Mouse (Mus musculus) intestine, embryonic 16.5 days (tissue): Measurements from ENCODE around the gene Atf6. TPM values are rescaled to one million over a fixed set of nuclear protein-coding genes. Genes with fewer than 3 reads are reported as not detected.

Experiments used
- ATAC-seq: fragments of 200-750 bp; cut with Nextera tagmentation; 2 replicates; pipeline ENCODE4 v1.8.0; 2017; ENCODE audit warnings: moderate TSS enrichment, moderate library complexity
- H3K27ac ChIP-seq: fragments of 300-500 bp; sonication (generic); 2 replicates; pipeline ENCODE4 v1.5.1; 2014; ENCODE audit warnings: mild to moderate bottlenecking, low read length
- H3K27me3 ChIP-seq: fragments of 300-500 bp; sonication (generic); replicated peaks from 2 replicates; pipeline ENCODE4 v1.6.1; 2014; ENCODE audit warnings: low read length, control low read depth, mixed read lengths; ENCODE audit not compliant: control insufficient read depth, insufficient read depth
- H3K36me3 ChIP-seq: fragments of 300-500 bp; sonication (generic); 2 replicates; pipeline ENCODE4 v1.6.1; 2014; ENCODE audit warnings: low read length, control low read depth; ENCODE audit not compliant: control insufficient read depth, insufficient read depth
- H3K4me1 ChIP-seq: fragments of 300-500 bp; sonication (generic); 2 replicates; pipeline ENCODE4 v1.6.1; 2014; ENCODE audit warnings: low read length, control low read depth, mixed read lengths; ENCODE audit not compliant: control insufficient read depth, insufficient read depth
- H3K4me2 ChIP-seq: fragments of 300-500 bp; sonication (generic); 2 replicates; pipeline ENCODE4 v1.6.1; 2014; ENCODE audit warnings: low read depth, low read length, control low read depth
- H3K4me3 ChIP-seq: fragments of 300-500 bp; sonication (generic); 2 replicates; pipeline ENCODE4 v1.5.1; 2014; ENCODE audit warnings: mild to moderate bottlenecking, low read length
- H3K9ac ChIP-seq: fragments of 300-500 bp; sonication (generic); 2 replicates; pipeline ENCODE4 v1.6.1; 2014; ENCODE audit warnings: low read depth, low read length
- H3K9me3 ChIP-seq: fragments of 300-500 bp; sonication (generic); 2 replicates; pipeline ENCODE4 v1.6.1; 2016; ENCODE audit warnings: low read length, control low read depth; ENCODE audit not compliant: control insufficient read depth
- WGBS: fragments of 180-500 bp; shearing (Covaris S2); extraction: QIAGEN DNeasy Blood & Tissue Kit; methylation state at CpG from one replicate; pipeline ENCODE4 v1.1.7; 2014; 5-methylcytosine and 5-hydroxymethylcytosine counted together
- polyA plus RNA-seq: library from polyadenylated mRNA; unstranded; fragments of >200 nt; fragmentation: Nextera tagmentation; extraction: Ambion mirVana; gene quantifications from 2 replicates; pipeline ENCODE4 v1.2.1, GENCODE M21; 2015

Atf6 gene
- polyA plus RNA-seq, 1 experiment from 2014 or later, result 8.0 TPM

DNA sequence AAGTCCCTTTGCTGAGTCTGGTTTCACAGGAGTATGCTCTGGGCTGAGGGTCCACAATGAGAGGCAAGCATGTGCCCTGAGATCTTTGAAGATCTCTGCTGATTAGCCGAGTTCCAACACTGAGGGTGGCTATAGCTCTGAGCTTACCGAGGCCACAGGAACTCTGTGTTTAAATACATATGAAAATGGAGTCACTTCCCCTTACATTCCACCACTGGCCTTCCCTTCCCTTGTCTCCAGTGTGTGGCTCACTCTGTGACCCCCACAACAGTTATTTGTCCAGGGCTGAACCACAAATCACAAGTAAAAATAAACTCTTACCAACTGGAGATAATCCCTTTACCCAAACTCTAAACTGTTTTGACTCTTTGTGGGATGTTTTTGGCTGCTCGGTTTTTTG, 158.5 kb downstream of the Atf6 start:
- WGBS, result 75% methylated on average over 3 of the region's 3 CpGs
- no peaks in the 10 kb centered on the region for H3K4me1 ChIP-seq
- no peaks in the 10 kb centered on the region for H3K9me3 ChIP-seq

DNA sequence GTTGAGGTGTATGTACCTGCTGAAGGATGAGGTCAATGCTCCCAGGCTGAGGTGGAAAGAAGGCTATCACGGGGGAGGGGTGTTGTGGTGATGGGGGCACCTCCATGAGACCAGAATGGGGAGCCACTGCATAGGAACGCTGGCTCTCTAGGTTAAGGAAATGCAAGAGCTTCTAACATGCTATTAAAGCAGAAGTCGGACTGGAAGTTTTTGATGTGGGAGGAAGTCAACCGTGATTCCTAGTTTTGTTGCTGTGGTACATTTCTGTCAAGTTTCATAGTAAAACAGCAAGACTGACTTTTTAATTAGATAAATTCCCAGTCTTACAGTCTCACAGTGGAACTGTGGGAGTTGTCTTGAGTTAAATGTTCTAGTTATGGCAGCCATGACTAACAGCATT, 161.5 kb downstream of the Atf6 start:
- ATAC-seq, result no peak
- H3K27me3 ChIP-seq, result no peaks in the 10 kb centered on the region
- H3K9ac ChIP-seq, result no peak overlapping the region
- no peaks in the 10 kb centered on the region; the same call in 1 of the 2 replicates for H3K36me3 ChIP-seq
- no peaks in the 10 kb centered on the region for H3K9me3 ChIP-seq
- 88% methylated on average over 4 of the region's 4 CpGs for WGBS
- no peak overlapping the region for H3K4me3 ChIP-seq
- H3K4me2 ChIP-seq, result no peak overlapping the region
- H3K4me1 ChIP-seq, result no peaks in the 10 kb centered on the region
- H3K27ac ChIP-seq, result no peak overlapping the region

More for the DNA sequence above, 158.5 kb downstream of the Atf6 start:
- no peaks in the 10 kb centered on the region; the same call in 1 of the 2 replicates for H3K36me3 ChIP-seq
- no peaks in the 10 kb centered on the region for H3K27me3 ChIP-seq
- no peak overlapping the region for H3K4me3 ChIP-seq
- ATAC-seq, result no peak
- no peak overlapping the region for H3K27ac ChIP-seq
- no peak overlapping the region for H3K4me2 ChIP-seq
- no peak overlapping the region for H3K9ac ChIP-seq

DNA sequence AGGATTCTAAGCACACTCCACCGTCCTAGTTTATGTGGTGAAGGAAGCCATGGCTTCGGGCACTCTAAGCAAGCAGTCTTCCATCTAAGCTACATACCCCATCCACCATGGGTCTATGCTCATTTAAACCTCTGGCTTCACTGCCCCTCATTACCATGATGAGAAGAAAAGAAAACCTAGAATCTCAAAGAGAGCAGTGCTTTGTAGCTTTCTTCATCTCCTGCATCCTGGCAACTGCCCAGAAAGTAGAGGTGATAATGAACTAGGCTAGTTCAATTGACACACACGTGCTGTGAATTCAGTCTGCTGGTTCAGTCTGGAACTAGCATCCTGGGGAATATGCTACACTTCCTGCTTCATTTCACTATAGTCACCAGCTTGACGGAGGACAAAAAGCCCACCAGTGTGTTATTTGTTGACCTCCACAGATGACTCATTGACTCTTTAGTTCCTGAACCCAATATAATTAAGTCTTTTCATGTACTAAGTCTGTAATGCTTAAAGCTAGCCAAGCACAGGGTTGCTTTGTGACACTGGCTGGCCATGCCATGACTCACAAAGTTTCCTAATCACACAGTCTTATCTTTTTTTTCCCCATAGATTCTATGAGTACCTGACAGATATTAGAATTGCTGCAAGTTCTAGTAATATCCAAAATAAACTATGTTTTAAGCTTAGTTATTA, 162.5 kb downstream of the Atf6 start:
- no peak for ATAC-seq
- H3K4me1 ChIP-seq, result no peaks in the 10 kb centered on the region

DNA sequence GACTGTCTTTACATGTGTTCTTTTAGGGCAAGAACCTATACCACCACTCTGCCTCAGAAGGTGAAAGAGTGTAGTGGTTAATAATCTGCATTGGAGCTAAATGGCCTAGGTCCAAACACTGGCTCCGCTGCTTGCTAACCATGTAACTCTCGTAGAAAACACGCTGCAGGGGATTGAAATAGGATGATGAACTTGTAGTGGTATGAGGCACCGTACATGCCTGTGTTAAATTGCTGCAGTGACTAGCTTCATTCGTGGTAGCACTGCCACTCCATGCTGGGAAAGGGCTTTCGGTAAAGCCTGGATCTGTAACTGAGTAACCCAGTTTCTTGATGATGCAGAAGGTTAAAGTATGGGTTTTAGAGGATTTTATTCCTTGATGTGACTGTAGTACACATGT, 163.5 kb downstream of the Atf6 start:
- Histone ChIP-seq H3K4me3 (no peak overlapping the region), H3K36me3 (no peaks in the 10 kb centered on the region; the same call in 1 of the 2 replicates), H3K9ac (no peak overlapping the region), H3K4me1 (no peaks in the 10 kb centered on the region), H3K27ac (no peak overlapping the region), H3K27me3 (no peaks in the 10 kb centered on the region), H3K4me2 (no peak overlapping the region), H3K9me3 (no peaks in the 10 kb centered on the region)
- WGBS, result 88% methylated on average over 6 of the region's 6 CpGs
- ATAC-seq, result no peak

More for the DNA sequence above, 162.5 kb downstream of the Atf6 start:
- H3K27ac ChIP-seq, result no peak overlapping the region
- no peaks in the 10 kb centered on the region; the same call in 1 of the 2 replicates for H3K36me3 ChIP-seq
- no peak overlapping the region for H3K4me3 ChIP-seq
- H3K27me3 ChIP-seq, result no peaks in the 10 kb centered on the region
- H3K9ac ChIP-seq, result no peak overlapping the region
- WGBS, result 77% methylated on average over 4 of the region's 4 CpGs
- no peaks in the 10 kb centered on the region for H3K9me3 ChIP-seq
- H3K4me2 ChIP-seq, result no peak overlapping the region

DNA sequence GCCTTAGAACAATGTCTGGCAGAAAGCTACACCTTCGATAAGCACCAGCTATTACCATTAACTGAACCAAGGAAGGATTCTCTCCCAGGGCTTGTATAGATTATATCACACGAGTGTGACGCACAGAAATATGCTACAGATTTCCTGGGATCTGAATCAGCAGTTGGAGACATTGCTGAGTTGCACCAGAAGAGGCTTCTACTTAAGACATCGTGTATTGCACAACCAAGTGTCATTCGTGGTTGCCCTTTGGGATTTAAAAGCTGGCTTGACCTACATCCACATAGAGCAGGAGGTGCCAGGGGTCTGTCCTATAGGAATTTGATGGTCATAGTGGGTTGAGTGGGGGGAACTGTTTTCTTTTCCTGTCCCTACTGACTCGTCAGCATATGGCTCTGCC, 164.6 kb downstream of the Atf6 start:
- WGBS, result 86% methylated on average over 6 of the region's 6 CpGs
- Histone ChIP-seq H3K27ac (no peak overlapping the region), H3K4me2 (no peak overlapping the region), H3K27me3 (no peaks in the 10 kb centered on the region), H3K36me3 (no peaks in the 10 kb centered on the region), H3K4me1 (no peaks in the 10 kb centered on the region), H3K9ac (no peak overlapping the region), H3K4me3 (no peak overlapping the region), H3K9me3 (no peaks in the 10 kb centered on the region)
- no peak for ATAC-seq

DNA sequence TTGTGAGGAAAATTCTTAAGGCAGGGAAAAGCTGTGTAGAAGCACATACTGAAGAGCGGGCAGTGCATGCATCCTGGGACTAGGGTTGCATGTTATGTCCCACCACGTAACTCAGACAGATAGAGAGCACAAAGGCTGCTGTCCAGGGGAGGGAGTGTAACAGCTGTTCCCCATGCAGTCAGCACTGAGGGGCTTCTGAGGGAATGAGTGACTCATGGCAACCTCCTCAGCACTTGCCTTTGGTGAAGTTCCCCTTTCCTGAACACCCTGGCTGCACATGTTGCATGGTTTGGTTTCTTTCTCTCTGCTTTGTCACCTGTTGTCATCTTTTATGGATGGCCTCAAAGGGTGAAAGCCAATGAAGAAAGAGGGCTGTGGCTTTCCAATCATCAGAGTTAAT, 165.3 kb downstream of the Atf6 start:
- no peak overlapping the region for H3K27ac ChIP-seq
- no peak overlapping the region for H3K4me3 ChIP-seq
- no peaks in the 10 kb centered on the region for H3K4me1 ChIP-seq
- H3K27me3 ChIP-seq, result no peaks in the 10 kb centered on the region
- H3K4me2 ChIP-seq, result no peak overlapping the region
- H3K9me3 ChIP-seq, result no peaks in the 10 kb centered on the region
- no peak for ATAC-seq
- no peak overlapping the region for H3K9ac ChIP-seq
- 62% methylated on average over 2 of the region's 2 CpGs for WGBS
- H3K36me3 ChIP-seq, result no peaks in the 10 kb centered on the region

DNA sequence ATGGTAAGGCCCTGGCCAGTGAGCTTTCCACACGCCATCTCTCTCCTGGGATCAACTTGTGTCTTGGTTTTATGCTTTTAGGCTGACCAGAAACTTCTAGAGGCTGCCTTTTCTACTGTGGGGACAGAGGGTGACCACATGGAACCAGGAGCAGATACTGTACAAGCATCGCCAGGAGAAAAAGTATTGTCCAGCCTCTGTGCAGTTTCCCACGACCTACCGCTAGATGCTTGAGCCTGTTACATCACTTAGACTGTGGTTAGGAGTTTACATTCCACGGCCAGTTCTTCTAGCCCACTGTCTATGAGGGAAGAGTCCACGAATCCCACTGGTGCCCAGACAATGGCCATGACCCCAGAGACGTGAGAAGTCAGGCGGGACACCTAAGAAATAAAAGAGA, 166.0 kb downstream of the Atf6 start:
- Histone ChIP-seq H3K4me2 (no peak overlapping the region), H3K4me1 (no peaks in the 10 kb centered on the region), H3K36me3 (no peaks in the 10 kb centered on the region), H3K27ac (no peak overlapping the region), H3K4me3 (no peak overlapping the region), H3K9me3 (no peaks in the 10 kb centered on the region), H3K9ac (no peak overlapping the region), H3K27me3 (no peaks in the 10 kb centered on the region)
- ATAC-seq, result no peak
- 71% methylated on average over 8 of the region's 8 CpGs for WGBS

DNA sequence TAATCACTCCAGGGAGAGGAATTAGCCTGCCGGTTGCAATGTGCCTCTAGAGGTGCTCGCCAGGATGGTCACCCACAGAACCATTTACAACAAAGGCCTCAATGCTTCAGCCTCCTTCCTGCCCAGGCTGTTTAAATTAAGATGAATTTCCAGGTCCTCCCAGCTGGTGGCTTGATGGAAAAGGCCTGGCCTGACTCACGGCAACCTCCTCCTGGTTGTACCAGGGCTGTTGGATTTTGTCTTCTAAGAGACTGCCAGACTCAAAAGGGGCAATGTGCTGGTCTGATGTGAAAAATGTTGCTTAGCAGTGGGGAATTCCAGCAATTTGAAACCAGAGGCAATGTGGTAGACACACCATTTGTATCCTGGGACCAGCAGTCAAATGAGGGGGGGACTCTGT, 166.4 kb downstream of the Atf6 start:
- Histone ChIP-seq H3K9ac (no peak overlapping the region), H3K27ac (no peak overlapping the region), H3K36me3 (no peaks in the 10 kb centered on the region), H3K27me3 (no peaks in the 10 kb centered on the region), H3K4me1 (no peaks in the 10 kb centered on the region), H3K4me2 (no peak overlapping the region), H3K4me3 (no peak overlapping the region), H3K9me3 (no peaks in the 10 kb centered on the region)
- 63% methylated on average over 3 of the region's 3 CpGs for WGBS
- no peak for ATAC-seq

DNA sequence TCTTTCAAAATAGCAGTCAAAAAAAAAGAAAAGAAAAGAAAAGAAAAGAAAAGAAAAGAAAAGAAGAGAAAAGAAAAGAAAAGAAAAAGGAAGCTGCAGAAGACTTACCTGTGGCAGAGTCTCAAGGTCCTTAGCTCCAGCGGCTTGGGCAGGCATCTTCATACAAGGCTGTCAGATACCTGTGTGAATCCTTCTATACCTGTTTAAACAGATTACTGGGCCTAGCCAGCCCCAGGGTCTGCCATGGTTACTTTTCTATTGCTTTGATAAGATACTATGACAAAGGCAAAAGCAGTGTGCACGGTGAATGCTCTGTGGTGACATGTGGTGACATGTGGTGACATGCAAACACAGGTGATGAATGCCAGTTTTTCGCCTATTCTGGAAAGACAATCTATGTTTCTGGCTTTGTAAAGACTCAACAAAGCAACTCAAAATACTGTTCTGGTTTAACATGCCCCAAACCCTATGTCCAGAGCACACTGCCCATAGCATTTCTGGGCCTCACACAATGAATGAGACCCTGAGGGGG, 167.0 kb downstream of the Atf6 start:
- Histone ChIP-seq H3K4me1 (no peaks in the 10 kb centered on the region), H3K9ac (no peak overlapping the region), H3K27ac (no peak overlapping the region), H3K4me2 (no peak overlapping the region), H3K4me3 (no peak overlapping the region), H3K36me3 (no peaks in the 10 kb centered on the region), H3K27me3 (no peaks in the 10 kb centered on the region), H3K9me3 (no peaks in the 10 kb centered on the region)
- no peak for ATAC-seq
- WGBS, result 87% methylated on average over 3 of the region's 3 CpGs

DNA sequence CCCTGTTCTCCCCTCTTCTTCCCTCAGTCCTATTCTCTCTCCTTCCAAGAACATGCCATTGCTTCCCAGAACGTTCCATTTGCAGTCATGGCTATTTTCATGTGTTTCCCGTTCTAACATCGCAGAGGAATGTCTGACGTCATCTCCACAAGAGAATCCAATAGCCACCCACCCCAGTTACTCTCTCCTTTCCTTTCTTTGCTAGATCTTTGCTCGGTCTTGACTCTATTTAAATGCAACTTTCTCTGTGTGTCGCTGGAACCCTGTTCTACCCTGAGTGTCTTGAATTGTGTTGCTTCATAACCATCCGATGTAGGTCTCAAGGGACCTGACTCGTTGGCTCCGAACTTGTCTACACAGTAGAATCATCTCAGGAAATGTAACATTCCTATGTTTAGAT, 168.0 kb downstream of the Atf6 start:
- Histone ChIP-seq H3K9ac (no peak overlapping the region), H3K4me3 (no peak overlapping the region), H3K4me1 (0 out of 2 replicates have a peak, but pooled peaks cover 2% of the 10 kb centered on the region), H3K9me3 (no peaks in the 10 kb centered on the region), H3K36me3 (no peaks in the 10 kb centered on the region), H3K4me2 (no peak overlapping the region), H3K27me3 (no peaks in the 10 kb centered on the region), H3K27ac (no peak overlapping the region)
- ATAC-seq, result no peak
- 71% methylated on average over 9 of the region's 9 CpGs for WGBS
